Mouse (Mus musculus) megakaryocyte, embryonic 14.5 days (primary cell): Measurements from ENCODE around the gene Crispld2.

Experiments used
- FLI1 ChIP-seq: IDR thresholded peaks from 2 replicates; pipeline ENCODE4 v1.6.1; 2012; ENCODE audit warnings: low read length, inconsistent platforms, mixed read lengths
- GATA1 ChIP-seq: IDR thresholded peaks from 3 replicates; pipeline ENCODE4 v1.6.1; 2012; ENCODE audit warnings: mixed read lengths, low read length, inconsistent platforms, borderline replicate concordance

DNA sequence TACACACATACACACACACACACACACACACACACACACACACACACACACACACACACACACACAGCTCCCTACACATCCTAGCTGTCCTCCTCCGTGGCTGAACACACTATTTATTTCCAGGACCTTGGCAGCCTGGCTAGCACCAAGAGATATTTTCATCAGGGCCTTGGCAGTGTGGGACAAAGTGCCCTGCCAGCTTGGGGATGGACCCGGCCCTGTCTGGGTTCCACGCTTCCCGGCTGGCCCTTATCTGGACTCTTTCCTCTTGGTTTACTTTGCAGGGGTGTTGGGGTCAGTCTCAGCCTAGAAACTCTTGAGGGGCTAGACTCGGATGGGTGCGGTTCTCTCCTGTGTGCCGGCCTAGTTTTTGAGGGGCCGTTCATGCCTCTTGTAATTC is 8.2 kb downstream of the Crispld2 start:
- TF ChIP-seq GATA1 (no peak), FLI1 (no peak)
